Mouse (Mus musculus) neural tube, embryonic 13.5 days (tissue): Measurements from ENCODE around the gene Gm498. TPM values are rescaled to one million over a fixed set of nuclear protein-coding genes. Genes with fewer than 3 reads are reported as not detected.

Source experiments
- ATAC-seq: fragments of 200-750 bp; cut with Nextera tagmentation; 2 replicates; pipeline ENCODE4 v1.8.0; 2017; ENCODE audit warnings: low read depth, mild to moderate bottlenecking, moderate TSS enrichment, moderate library complexity
- H3K27ac ChIP-seq: fragments of 300-500 bp; sonication (generic); replicated peaks from 2 replicates; pipeline ENCODE4 v1.5.1; 2015; ENCODE audit warnings: moderate library complexity, mild to moderate bottlenecking, inconsistent platforms
- H3K27me3 ChIP-seq: fragments of 300-500 bp; sonication (generic); 2 replicates; pipeline ENCODE4 v1.6.1; 2015; ENCODE audit warnings: mild to moderate bottlenecking, inconsistent platforms
- H3K36me3 ChIP-seq: fragments of 300-500 bp; sonication (generic); 2 replicates; pipeline ENCODE4 v1.6.1; 2015; ENCODE audit warnings: mild to moderate bottlenecking, inconsistent platforms
- H3K4me1 ChIP-seq: fragments of 300-500 bp; sonication (generic); replicated peaks from 2 replicates; pipeline ENCODE4 v1.6.1; 2015; ENCODE audit warnings: inconsistent platforms
- H3K4me2 ChIP-seq: fragments of 300-500 bp; sonication (generic); 2 replicates; pipeline ENCODE4 v1.6.1; 2015; ENCODE audit warnings: inconsistent platforms, mild to moderate bottlenecking, moderate library complexity
- H3K4me3 ChIP-seq: fragments of 300-500 bp; sonication (generic); 2 replicates; pipeline ENCODE4 v1.5.1; 2015; ENCODE audit warnings: mild to moderate bottlenecking, inconsistent platforms
- H3K9ac ChIP-seq: fragments of 300-500 bp; sonication (generic); 2 replicates; pipeline ENCODE4 v1.6.1; 2015; ENCODE audit warnings: moderate library complexity, mild to moderate bottlenecking, inconsistent platforms
- H3K9me3 ChIP-seq: fragments of 300-500 bp; sonication (generic); 2 replicates; pipeline ENCODE4 v1.6.1; 2016; ENCODE audit warnings: inconsistent platforms
- WGBS: fragments of 180-500 bp; shearing (Covaris S2); methylation state at CpG from one replicate; pipeline ENCODE4 v1.1.7; 2015; 5-methylcytosine and 5-hydroxymethylcytosine counted together
- polyA plus RNA-seq: library from polyadenylated mRNA; unstranded; fragments of >200 nt; fragmentation: Nextera tagmentation; extraction: Ambion mirVana; gene quantifications from 2 replicates; pipeline ENCODE4 v1.2.1, GENCODE M21; 2015

Gene Gm498
- polyA plus RNA-seq = not detected in 2 replicates

DNA sequence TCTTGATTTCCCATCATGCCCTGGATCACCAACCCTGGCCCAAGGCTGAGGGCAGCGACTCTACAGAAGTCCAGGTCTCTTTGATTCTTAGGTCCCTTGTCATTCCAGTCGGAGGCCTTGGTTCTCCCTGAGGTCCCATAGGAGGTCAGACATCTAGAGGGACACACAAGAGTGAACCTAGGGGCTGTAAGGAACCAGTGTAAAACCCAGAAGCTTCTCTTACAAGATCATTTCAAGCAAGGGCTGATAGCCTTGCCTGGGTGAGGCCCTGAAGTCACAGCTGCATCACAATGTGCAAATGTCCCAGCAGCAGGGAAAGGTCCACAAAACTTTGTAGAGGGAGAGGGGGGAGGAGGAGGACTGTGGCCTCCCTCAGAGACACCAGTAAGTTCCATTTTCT lies at the start of gene Gm498:
Gm498 (plus strand) TSS at position 301 of the 400 bp plus-strand sequence.
- Histone ChIP-seq H3K36me3 (no peaks in the 10 kb centered on the region), H3K4me1 (no peaks in the 10 kb centered on the region), H3K27ac (no peak within 1 kb of the TSS), H3K9me3 (no peaks in the 10 kb centered on the region), H3K4me3 (no peak within 1 kb of the TSS), H3K27me3 (no peaks in the 10 kb centered on the region), H3K4me2 (no peak within 1 kb of the TSS), H3K9ac (no peak within 1 kb of the TSS)
- WGBS = 88% methylated on average over 2 of the region's 2 CpGs
- no peak for ATAC-seq

DNA sequence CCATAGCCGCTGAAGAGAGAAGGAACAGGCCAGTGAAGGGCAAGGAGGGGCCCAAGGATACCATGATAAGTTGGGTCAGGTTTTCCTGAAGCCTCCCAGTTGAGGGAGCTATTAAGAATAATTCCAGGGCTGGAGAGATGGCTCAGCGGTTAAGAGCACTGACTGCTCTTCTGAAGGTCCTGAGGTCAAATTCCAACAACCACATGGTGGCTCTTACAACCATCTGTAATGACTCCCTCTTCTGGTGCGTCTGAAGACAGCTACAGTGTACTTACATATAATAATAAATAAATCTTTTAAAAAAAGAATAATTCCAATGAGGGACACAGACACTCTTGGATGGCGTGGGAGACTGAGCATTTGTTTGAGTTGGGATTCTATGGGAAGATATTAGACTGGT lies 47.4 kb upstream of the Gm498 start:
- no peaks in the 10 kb centered on the region for H3K27me3 ChIP-seq
- peaks cover 37% of the 10 kb centered on the region for H3K36me3 ChIP-seq
- no peak overlapping the region for H3K9ac ChIP-seq
- no peaks in the 10 kb centered on the region for H3K9me3 ChIP-seq
- 81% methylated on average over 4 of the region's 4 CpGs for WGBS
- no peak overlapping the region for H3K27ac ChIP-seq
- ATAC-seq = no peak
- no peak overlapping the region for H3K4me2 ChIP-seq
- no peak overlapping the region for H3K4me3 ChIP-seq
- peaks cover 17% of the 10 kb centered on the region for H3K4me1 ChIP-seq

DNA sequence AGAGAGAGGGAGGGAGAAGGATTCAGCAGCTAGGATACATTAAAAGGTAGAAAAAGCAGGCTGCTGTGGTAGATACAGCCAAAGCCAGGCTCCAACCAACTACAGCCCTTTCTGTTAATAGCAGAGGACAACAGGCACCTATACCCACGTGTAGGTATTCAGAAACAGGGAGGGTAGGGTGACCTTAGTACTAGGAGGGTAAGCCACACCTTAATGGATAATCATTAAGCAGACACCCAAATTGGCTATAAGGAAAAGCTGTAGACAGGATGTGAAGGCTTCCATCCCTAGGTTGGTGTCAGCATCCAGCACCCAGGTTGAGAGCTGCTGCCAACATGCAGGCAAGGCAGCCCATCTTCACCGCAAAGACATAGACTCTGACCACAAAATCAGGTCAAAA lies 45.4 kb upstream of the Gm498 start:
- H3K4me3 ChIP-seq = no peak overlapping the region
- no peak overlapping the region for H3K27ac ChIP-seq
- no peaks in the 10 kb centered on the region for H3K9me3 ChIP-seq
- H3K4me1 ChIP-seq = peaks cover 17% of the 10 kb centered on the region
- ATAC-seq = no peak
- 87% methylated on average over 2 of the region's 2 CpGs for WGBS
- peaks cover 17% of the 10 kb centered on the region for H3K36me3 ChIP-seq
- H3K9ac ChIP-seq = no peak overlapping the region
- no peak overlapping the region for H3K4me2 ChIP-seq
- H3K27me3 ChIP-seq = no peaks in the 10 kb centered on the region

GRCm38 (mm10) chr7:143822375-143823265 lies 44.0 kb upstream of the Gm498 start, which contains the start of the genes Nadsyn1 and Dhcr7:
Gene Nadsyn1 (minus strand): TSS chr7:143822849.
Gene Dhcr7 (plus strand): TSS chr7:143823145.
- peak; percentile 98 for ATAC-seq
- H3K9me3 ChIP-seq = no peaks in the 10 kb centered on the region
- peak within 1 kb of the TSS; percentile 81 for H3K9ac ChIP-seq
- H3K27me3 ChIP-seq = no peaks in the 10 kb centered on the region
- H3K4me3 ChIP-seq = peak within 1 kb of the TSS; percentile 65
- under 1% methylated on average over 40 of the region's 40 CpGs for WGBS
- H3K27ac ChIP-seq = peak within 1 kb of the TSS; percentile 79
- H3K4me2 ChIP-seq = peak within 1 kb of the TSS; percentile 82
- H3K36me3 ChIP-seq = peaks cover 9% of the 10 kb centered on the region
- peaks cover 17% of the 10 kb centered on the region for H3K4me1 ChIP-seq

- Histone ChIP-seq H3K9ac (peak overlapping the region; percentile 66), H3K36me3 (peaks cover 7% of the 10 kb centered on the region), H3K4me3 (peak overlapping the region; percentile 65), H3K9me3 (no peaks in the 10 kb centered on the region), H3K27ac (peak overlapping the region; percentile 79), H3K27me3 (no peaks in the 10 kb centered on the region), H3K4me2 (peak overlapping the region; percentile 82), H3K4me1 (peaks cover 17% of the 10 kb centered on the region)
- peak; percentile 32 for ATAC-seq
- WGBS = 81% methylated on average over 4 of the region's 4 CpGs
Observed at GRCm38 (mm10) chr7:143823266-143823605, 43.4 kb upstream of the Gm498 start.

- H3K9ac ChIP-seq = no peak overlapping the region
- H3K27me3 ChIP-seq = no peaks in the 10 kb centered on the region
- H3K4me2 ChIP-seq = no peak overlapping the region
- H3K4me1 ChIP-seq = peaks cover 25% of the 10 kb centered on the region
- no peaks in the 10 kb centered on the region for H3K9me3 ChIP-seq
- H3K27ac ChIP-seq = no peak overlapping the region
- ATAC-seq = no peak
- no peaks in the 10 kb centered on the region for H3K36me3 ChIP-seq
- no peak overlapping the region for H3K4me3 ChIP-seq
- WGBS = 91% methylated on average over 2 of the region's 2 CpGs
Observed at GRCm38 (mm10) chr7:143826985-143827384, 39.7 kb upstream of the Gm498 start.

GRCm38 (mm10) chr7:143829504-143830331 lies 36.9 kb upstream of the Gm498 start:
- peak overlapping the region; percentile 54 for H3K4me3 ChIP-seq
- peak overlapping the region; percentile 79 for H3K9ac ChIP-seq
- no peaks in the 10 kb centered on the region; the same call in 1 of the 2 replicates for H3K36me3 ChIP-seq
- H3K9me3 ChIP-seq = no peaks in the 10 kb centered on the region
- WGBS = under 1% methylated on average over 37 of the region's 37 CpGs
- peaks cover 44% of the 10 kb centered on the region for H3K4me1 ChIP-seq
- no peaks in the 10 kb centered on the region for H3K27me3 ChIP-seq
- peak overlapping the region; percentile 79 for H3K4me2 ChIP-seq
- peak; percentile 99 for ATAC-seq
- peak overlapping the region; percentile 95 for H3K27ac ChIP-seq

DNA sequence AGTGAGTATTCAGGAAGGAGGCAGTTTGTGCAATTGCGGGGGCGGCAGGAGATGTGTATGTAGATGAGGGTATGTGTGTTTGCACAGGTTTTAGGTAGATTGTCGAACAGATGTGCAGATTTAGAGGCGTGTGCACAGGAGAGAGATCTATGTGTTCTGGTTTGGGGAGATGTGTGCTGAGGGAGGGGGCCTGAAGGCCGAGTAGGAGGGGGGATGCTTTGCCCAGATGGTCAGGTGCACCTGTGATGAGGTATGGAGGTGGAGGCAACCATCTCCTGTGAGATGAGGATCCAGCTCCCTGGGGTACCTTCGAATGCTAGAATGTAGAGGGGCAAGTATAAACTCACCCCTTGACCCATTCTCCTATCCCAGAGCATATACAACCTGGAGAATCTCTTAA lies 36.2 kb upstream of the Gm498 start:
- Histone ChIP-seq H3K36me3 (no peaks in the 10 kb centered on the region; the same call in 1 of the 2 replicates), H3K27ac (peak overlapping the region; percentile 84), H3K27me3 (no peaks in the 10 kb centered on the region), H3K9ac (peak overlapping the region; percentile 79), H3K9me3 (no peaks in the 10 kb centered on the region), H3K4me3 (peak overlapping the region; percentile 54), H3K4me1 (peaks cover 50% of the 10 kb centered on the region), H3K4me2 (peak overlapping the region; percentile 79)
- 5% methylated on average over 6 of the region's 6 CpGs for WGBS
- ATAC-seq = peak; percentile 54

DNA sequence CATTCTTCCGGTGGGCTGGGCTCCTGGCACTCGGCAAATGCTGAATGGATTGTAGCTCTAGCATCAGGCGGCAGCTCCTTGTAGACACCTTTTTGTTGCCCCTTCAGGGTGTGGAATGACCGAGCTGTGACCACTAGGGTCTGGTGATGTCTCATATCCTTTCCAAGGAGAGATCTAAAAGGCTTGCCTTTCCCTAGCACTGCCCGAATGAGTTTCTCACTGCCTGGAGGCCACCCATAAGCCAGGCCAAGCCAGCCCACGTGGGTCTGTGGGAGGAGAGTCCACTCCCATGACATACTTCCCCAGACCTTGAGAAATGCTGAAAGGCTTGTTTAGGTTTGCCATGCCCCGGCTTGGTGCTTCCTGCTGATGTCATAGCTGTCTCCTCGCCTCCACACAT lies 34.4 kb upstream of the Gm498 start:
- ATAC-seq = no peak
- H3K27ac ChIP-seq = no peak overlapping the region
- WGBS = 79% methylated on average over 8 of the region's 8 CpGs
- no peak overlapping the region for H3K4me3 ChIP-seq
- H3K9me3 ChIP-seq = no peaks in the 10 kb centered on the region
- no peaks in the 10 kb centered on the region for H3K27me3 ChIP-seq
- H3K4me2 ChIP-seq = peak overlapping the region; percentile 79
- peaks cover 59% of the 10 kb centered on the region for H3K4me1 ChIP-seq
- H3K9ac ChIP-seq = peak overlapping the region; percentile 39; the same call in 1 of the 2 replicates
- H3K36me3 ChIP-seq = peaks cover 9% of the 10 kb centered on the region

- Histone ChIP-seq H3K36me3 (peaks cover 13% of the 10 kb centered on the region), H3K27me3 (no peaks in the 10 kb centered on the region), H3K27ac (no peak overlapping the region), H3K9ac (no peak overlapping the region), H3K9me3 (no peaks in the 10 kb centered on the region), H3K4me3 (no peak overlapping the region), H3K4me2 (no peak overlapping the region), H3K4me1 (peaks cover 59% of the 10 kb centered on the region)
- WGBS = 92% methylated on average over 2 of the region's 2 CpGs
- ATAC-seq = no peak
Observed at GRCm38 (mm10) chr7:143832611-143833010, 34.0 kb upstream of the Gm498 start.

- Histone ChIP-seq H3K4me2 (no peak overlapping the region), H3K9me3 (no peaks in the 10 kb centered on the region), H3K27ac (no peak overlapping the region), H3K27me3 (no peaks in the 10 kb centered on the region), H3K4me1 (peaks cover 59% of the 10 kb centered on the region), H3K36me3 (peaks cover 24% of the 10 kb centered on the region), H3K4me3 (no peak overlapping the region), H3K9ac (0 out of 2 replicates have a peak overlapping the region, but pooled peaks have one; percentile 17)
- 84% methylated on average over 6 of the region's 6 CpGs for WGBS
- no peak for ATAC-seq
Observed at GRCm38 (mm10) chr7:143833581-143834190, 33.0 kb upstream of the Gm498 start.
